Mouse (Mus musculus): ENCODE results near the gene Fryl.

- TF ChIP-seq CTCF (IDR thresholded peaks at IDR 0.05; ENCODE audit: control insufficient read depth, insufficient read depth, low read length) (no peak), POLR2A (IDR thresholded peaks at IDR 0.05; ENCODE audit: borderline replicate concordance, control insufficient read depth, low read depth, low read length) (no peak)
Observed at GRCm38 (mm10) chr5:73202498-73202897, 53.9 kb downstream of the Fryl start.

All from bone marrow, adult 2 months (tissue).